Mouse (Mus musculus): Measurements from ENCODE around the gene Rmdn3.

- no peak for TF ChIP-seq TCF12 (IDR thresholded peaks at IDR 0.05; ENCODE audit: insufficient read depth, poor library complexity, severe bottlenecking)
- TF ChIP-seq USF1 (IDR thresholded peaks at IDR 0.05; ENCODE audit: low read depth) = no peak
- TF ChIP-seq E2F4 (IDR thresholded peaks at IDR 0.05; ENCODE audit: insufficient read depth) = no peak
- TF ChIP-seq POLR2A (IDR thresholded peaks at IDR 0.05; ENCODE audit: insufficient read length, low read depth) = no peak
- no peak for TF ChIP-seq MAX (IDR thresholded peaks at IDR 0.05; ENCODE audit: low read depth)
- TF ChIP-seq TCF3 (IDR thresholded peaks at IDR 0.05; ENCODE audit: insufficient read length, low read depth) = no peak
- no peak for TF ChIP-seq REST (IDR thresholded peaks at IDR 0.05; ENCODE audit: insufficient read depth, insufficient read length)
- no peak for TF ChIP-seq MYOD1 (IDR thresholded peaks at IDR 0.05; ENCODE audit: control insufficient read depth in 1 of 3, insufficient read length in 2 of 3, low read depth in 2 of 3)
- TF ChIP-seq CEBPB (IDR thresholded peaks at IDR 0.05; ENCODE audit: insufficient read depth, poor library complexity, severe bottlenecking) = no peak
- no peak for TF ChIP-seq POLR2AphosphoS2 (IDR thresholded peaks at IDR 0.05; ENCODE audit: insufficient read length, low read depth)
- no peak for TF ChIP-seq MYOG (IDR thresholded peaks at IDR 0.05; ENCODE audit: control insufficient read depth in 1 of 3, insufficient read depth in 1 of 3, insufficient read length in 2 of 3, low read depth in 2 of 3)
- no peak for TF ChIP-seq SRF (IDR thresholded peaks at IDR 0.05; ENCODE audit: control insufficient read depth, insufficient read length, low read depth)
Measured at GRCm38 (mm10) chr2:119196316-119197108, 39.7 kb upstream of the Rmdn3 start.
